Mouse (Mus musculus) small intestine, adult 2 months (tissue): ENCODE measurements at regions not wholly inside any gene's neighbourhood (a gene's known extent, or its start where the extent isn't known, plus 50 kb on each side); places are given as distances from the start of the nearest gene placed in this dataset.

Source experiments
- CTCF ChIP-seq: fragments of 200-500 bp; IDR thresholded peaks from 2 replicates; pipeline ENCODE4 v1.5.1; 2012; ENCODE audit warnings: low read depth, mild to moderate bottlenecking, control low read depth, inconsistent platforms, low read length, moderate library complexity, mixed read lengths; ENCODE audit not compliant: insufficient replicate concordance, insufficient read length; ENCODE audit errors: extremely low read depth
- POLR2A ChIP-seq: fragments of 200-500 bp; IDR thresholded peaks from 2 replicates; pipeline ENCODE4 v1.6.1; 2012; ENCODE audit warnings: low read depth, mild to moderate bottlenecking, control low read depth, inconsistent platforms, low read length, moderate library complexity

DNA sequence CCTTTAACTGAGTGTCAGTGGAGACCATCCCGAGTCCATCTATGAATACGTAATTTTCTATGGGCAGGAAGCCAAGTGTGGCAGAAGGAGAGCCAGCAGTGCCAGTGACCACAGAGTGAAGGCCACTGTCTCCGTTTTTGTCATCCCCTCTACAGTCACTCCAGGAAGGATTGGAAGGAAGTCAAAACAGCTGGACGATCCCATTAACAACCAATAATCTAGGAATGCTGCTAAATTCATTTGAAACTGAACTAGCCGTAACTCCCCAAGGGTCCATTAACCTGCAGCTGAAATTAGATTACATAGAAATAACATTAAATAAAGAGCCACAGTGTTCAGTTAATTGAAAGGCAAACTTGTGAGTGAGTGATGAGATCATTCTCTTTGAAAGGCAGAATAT is 2220.5 kb upstream of the Lrrc6 start:
- TF ChIP-seq CTCF (no peak), POLR2A (no peak)
